Mouse (Mus musculus): ENCODE data around the gene Rps3a1.

- no peak for TF ChIP-seq CTCF (IDR thresholded peaks at IDR 0.05; ENCODE audit: borderline replicate concordance, insufficient read depth, low read length)
- no peak for TF ChIP-seq POLR2A (IDR thresholded peaks at IDR 0.05; ENCODE audit: low read depth, low read length)
Measured at GRCm38 (mm10) chr3:86135886-86136563, 6.5 kb downstream of the Rps3a1 start.
